Mouse (Mus musculus) liver, postnatal 0 days (tissue): ENCODE measurements at regions not wholly inside any gene's neighbourhood (a gene's known extent, or its start where the extent isn't known, plus 50 kb on each side); places are given as distances from the start of the nearest gene placed in this dataset.

ENCODE experiments used
- ATAC-seq: fragments of 200-750 bp; cut with Nextera tagmentation; 2 replicates; pipeline ENCODE4 v1.8.0; 2017; ENCODE audit warnings: mild to moderate bottlenecking, moderate library complexity
- DNase-seq: peaks from one replicate; pipeline ENCODE4 v3.0.0-alpha.2; 2016
- H3K27ac ChIP-seq: fragments of 300-500 bp; sonication (generic); 2 replicates; pipeline ENCODE4 v1.5.1; 2014; ENCODE audit warnings: antibody characterized with exemption, moderate library complexity, mild to moderate bottlenecking, low read depth
- H3K27me3 ChIP-seq: fragments of 300-500 bp; sonication (generic); 2 replicates; pipeline ENCODE4 v1.6.1; 2014; ENCODE audit warnings: low read length, control low read depth, mixed read lengths; ENCODE audit not compliant: insufficient read depth
- H3K36me3 ChIP-seq: fragments of 300-500 bp; sonication (generic); replicated peaks from 2 replicates; pipeline ENCODE4 v1.6.1; 2014; ENCODE audit warnings: mild to moderate bottlenecking, control low read depth, low read length, moderate library complexity, mixed read lengths; ENCODE audit not compliant: insufficient read depth
- H3K4me1 ChIP-seq: fragments of 300-500 bp; sonication (generic); 2 replicates; pipeline ENCODE4 v1.6.1; 2014; ENCODE audit warnings: antibody characterized with exemption, mild to moderate bottlenecking, control low read depth; ENCODE audit not compliant: insufficient read depth
- H3K4me2 ChIP-seq: fragments of 300-500 bp; sonication (generic); 2 replicates; pipeline ENCODE4 v1.6.1; 2014; ENCODE audit warnings: low read depth, mild to moderate bottlenecking, low read length, moderate library complexity, mixed read lengths
- H3K4me3 ChIP-seq: fragments of 300-500 bp; sonication (generic); 2 replicates; pipeline ENCODE4 v1.5.1; 2014; ENCODE audit warnings: low read depth, low read length
- H3K9ac ChIP-seq: fragments of 300-500 bp; sonication (generic); replicated peaks from 2 replicates; pipeline ENCODE4 v1.6.1; 2014; ENCODE audit warnings: mild to moderate bottlenecking, moderate library complexity
- H3K9me3 ChIP-seq: fragments of 300-500 bp; sonication (generic); 2 replicates; pipeline ENCODE4 v1.6.1; 2016; ENCODE audit warnings: mild to moderate bottlenecking, control low read depth, low read length, mixed read lengths
- CTCF ChIP-seq: sonication (generic); IDR thresholded peaks from 2 replicates; pipeline ENCODE4 v1.5.1; 2016; ENCODE audit warnings: antibody characterized with exemption, low read depth
- EP300 ChIP-seq: IDR thresholded peaks from 2 replicates; pipeline ENCODE4 v1.6.1; 2016; ENCODE audit warnings: antibody characterized with exemption, low read depth, mild to moderate bottlenecking
- WGBS: fragments of 180-500 bp; shearing (Covaris S2); extraction: QIAGEN DNeasy Blood & Tissue Kit; methylation state at CpG from one replicate; pipeline ENCODE4 v1.1.7; 2014; ENCODE audit not compliant: insufficient replicate concordance; 5-methylcytosine and 5-hydroxymethylcytosine counted together

- H3K27me3 ChIP-seq, result no peaks in the 10 kb centered on the region
- ATAC-seq (no peak), DNase-seq (no peak)
- peaks cover 15% of the 10 kb centered on the region for H3K4me1 ChIP-seq
- no peak overlapping the region for H3K4me3 ChIP-seq
- no peak overlapping the region for H3K27ac ChIP-seq
- WGBS, result 80% methylated on average over 1 of the region's 1 CpGs
- TF ChIP-seq CTCF (no peak), EP300 (no peak)
- H3K9ac ChIP-seq, result no peak overlapping the region
- no peaks in the 10 kb centered on the region for H3K36me3 ChIP-seq
- H3K9me3 ChIP-seq, result no peaks in the 10 kb centered on the region
- H3K4me2 ChIP-seq, result no peak overlapping the region
Measured at GRCm38 (mm10) chr3:138609749-138610148, 83.8 kb downstream of the Eif4e start.

DNA sequence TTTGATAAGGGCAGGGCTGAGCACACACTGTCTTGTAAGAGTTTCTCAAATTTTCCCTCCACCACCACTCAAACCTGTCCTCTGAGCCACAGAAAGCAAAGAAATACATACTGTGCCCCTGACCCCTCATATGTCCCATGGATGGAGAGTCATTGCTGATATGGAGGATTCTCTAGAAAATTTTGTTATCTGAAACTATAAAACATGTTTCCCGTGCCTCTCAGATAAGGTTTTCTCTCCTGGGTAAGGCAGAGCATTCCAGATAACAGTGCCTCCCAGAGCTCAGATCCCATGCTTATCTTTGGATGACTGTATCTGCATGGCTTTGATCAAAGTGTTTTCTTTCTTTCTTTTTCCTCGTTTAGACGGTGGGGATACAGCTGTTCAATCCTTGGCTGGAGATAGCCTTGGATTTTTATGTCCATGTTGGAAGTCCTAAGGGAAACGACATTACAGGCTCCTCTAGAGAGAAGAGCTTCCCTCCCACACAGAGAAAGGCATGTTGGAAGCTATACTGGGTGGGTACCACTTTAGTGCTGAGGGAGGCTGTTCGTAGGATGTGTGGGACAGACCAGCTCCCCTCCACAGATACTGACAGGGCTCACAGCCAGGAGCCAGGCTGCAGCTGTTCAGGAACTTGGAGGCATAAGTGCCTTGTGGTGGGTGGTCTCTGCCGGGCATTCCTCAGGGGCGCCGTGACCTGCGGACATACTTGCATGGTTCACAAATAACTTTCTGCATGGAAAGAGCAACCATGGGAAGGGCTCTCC lies 87.1 kb downstream of the Eif4e start:
- peak; percentile 56 for ATAC-seq
- no peak for DNase-seq
- no peak overlapping the region; the same call in 1 of the 2 replicates for H3K4me3 ChIP-seq
- no peak overlapping the region; the same call in 1 of the 2 replicates for H3K27ac ChIP-seq
- 43% methylated on average over 9 of the region's 9 CpGs for WGBS
- no peaks in the 10 kb centered on the region for H3K9me3 ChIP-seq
- no peak overlapping the region for H3K9ac ChIP-seq
- TF ChIP-seq EP300, result peak; percentile 89
- no peak for TF ChIP-seq CTCF
- no peaks in the 10 kb centered on the region for H3K36me3 ChIP-seq
- no peaks in the 10 kb centered on the region for H3K27me3 ChIP-seq
- H3K4me2 ChIP-seq, result peak overlapping the region; percentile 65
- peaks cover 15% of the 10 kb centered on the region for H3K4me1 ChIP-seq

GRCm38 (mm10) chr3:138613680-138614079 lies 87.7 kb downstream of the Eif4e start:
- peak; percentile 68 for ATAC-seq
- peak; percentile 55 for DNase-seq
- Histone ChIP-seq H3K9me3 (no peaks in the 10 kb centered on the region), H3K36me3 (no peaks in the 10 kb centered on the region), H3K4me2 (peak overlapping the region; percentile 65), H3K4me3 (no peak overlapping the region; the same call in 1 of the 2 replicates), H3K27ac (no peak overlapping the region; the same call in 1 of the 2 replicates), H3K27me3 (no peaks in the 10 kb centered on the region), H3K4me1 (peaks cover 15% of the 10 kb centered on the region), H3K9ac (no peak overlapping the region)
- TF ChIP-seq EP300 (no peak), CTCF (no peak)
- WGBS, result 53% methylated on average over 3 of the region's 3 CpGs

DNA sequence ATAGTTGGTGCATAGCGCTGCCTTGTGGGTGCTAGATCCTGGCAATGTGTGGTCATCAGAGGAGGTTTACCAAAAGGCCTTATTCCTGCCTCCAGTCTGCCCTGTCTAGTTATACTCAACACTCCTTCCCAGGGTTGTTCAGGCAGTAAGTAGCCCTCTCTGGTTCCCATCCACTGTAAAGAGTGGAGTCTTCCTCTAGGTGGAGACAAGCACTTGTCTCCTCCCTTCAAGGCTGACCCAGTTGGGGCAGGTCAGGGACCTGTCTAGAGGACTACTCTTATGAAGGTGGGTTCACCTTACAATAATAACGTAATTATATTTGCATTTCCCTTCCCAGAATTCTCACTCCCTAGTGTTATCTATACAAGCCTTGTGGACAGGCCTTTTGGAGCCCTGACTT lies 88.9 kb downstream of the Eif4e start:
- TF ChIP-seq CTCF, result 0 out of 2 replicates have a peak, but pooled peaks have one; percentile 25
- no peak for TF ChIP-seq EP300
- 87% methylated on average over 2 of the region's 2 CpGs for WGBS

GRCm38 (mm10) chr3:138620263-138620662 lies 94.3 kb downstream of the Eif4e start:
- Histone ChIP-seq H3K27ac (no peak overlapping the region), H3K4me2 (no peak overlapping the region), H3K27me3 (no peaks in the 10 kb centered on the region), H3K9ac (no peak overlapping the region), H3K4me3 (no peak overlapping the region), H3K36me3 (no peaks in the 10 kb centered on the region), H3K4me1 (no peaks in the 10 kb centered on the region), H3K9me3 (no peaks in the 10 kb centered on the region)
- 76% methylated on average over 4 of the region's 4 CpGs for WGBS
- DNase-seq (no peak), ATAC-seq (no peak)
- TF ChIP-seq EP300 (no peak), CTCF (peak; percentile 41; the same call in 1 of the 2 replicates)

More for the DNA sequence above, 88.9 kb downstream of the Eif4e start:
- DNase-seq, result no peak
- H3K27ac ChIP-seq, result no peak overlapping the region
- H3K4me1 ChIP-seq, result peaks cover 15% of the 10 kb centered on the region
- no peak overlapping the region for H3K4me2 ChIP-seq
- ATAC-seq, result no peak
- H3K36me3 ChIP-seq, result no peaks in the 10 kb centered on the region
- H3K9me3 ChIP-seq, result no peaks in the 10 kb centered on the region
- H3K9ac ChIP-seq, result no peak overlapping the region
- no peaks in the 10 kb centered on the region for H3K27me3 ChIP-seq
- no peak overlapping the region for H3K4me3 ChIP-seq

DNA sequence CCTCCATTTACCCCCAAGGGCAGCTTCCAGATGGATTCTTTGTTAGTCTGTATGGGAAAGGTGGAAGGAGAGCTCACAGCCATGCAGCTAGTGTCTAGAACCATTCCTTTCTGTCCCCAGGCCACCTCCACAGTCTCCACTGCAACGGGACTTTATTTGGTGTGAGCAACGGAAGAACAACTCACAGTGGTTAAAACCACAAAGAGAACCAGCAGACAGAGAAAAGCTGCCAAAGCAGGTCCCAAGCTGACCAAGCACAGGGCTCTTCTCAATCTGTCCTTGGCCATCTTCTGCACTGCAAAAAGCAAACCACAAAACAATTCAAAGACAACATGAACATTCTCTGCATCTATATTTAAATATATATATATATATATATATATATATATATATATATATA lies 98.1 kb downstream of the Eif4e start:
- no peak for TF ChIP-seq CTCF
- Histone ChIP-seq H3K4me3 (no peak overlapping the region), H3K36me3 (no peaks in the 10 kb centered on the region), H3K4me2 (no peak overlapping the region), H3K9me3 (no peaks in the 10 kb centered on the region), H3K4me1 (no peaks in the 10 kb centered on the region), H3K9ac (no peak overlapping the region), H3K27me3 (no peaks in the 10 kb centered on the region), H3K27ac (no peak overlapping the region)
- DNase-seq, result no peak
- 44% methylated on average over 2 of the region's 2 CpGs for WGBS
- no peak for ATAC-seq
